Mouse (Mus musculus) lung, embryonic 16.5 days (tissue): ENCODE results near the gene Nde1. TPM values are rescaled to one million over a fixed set of nuclear protein-coding genes. Genes with fewer than 3 reads are reported as not detected.

Experiments used
- ATAC-seq: fragments of 200-750 bp; cut with Nextera tagmentation; 2 replicates; pipeline ENCODE4 v1.8.0; 2017; ENCODE audit warnings: low read depth, mild to moderate bottlenecking, moderate library complexity
- H3K27ac ChIP-seq: fragments of 300-500 bp; sonication (generic); 2 replicates; pipeline ENCODE4 v1.5.1; 2014; ENCODE audit warnings: mild to moderate bottlenecking, control low read depth, low read length
- H3K27me3 ChIP-seq: fragments of 300-500 bp; sonication (generic); 2 replicates; pipeline ENCODE4 v1.6.1; 2014; ENCODE audit warnings: low read depth, low read length, mixed read lengths; ENCODE audit not compliant: control insufficient read depth, insufficient read depth
- H3K36me3 ChIP-seq: fragments of 300-500 bp; sonication (generic); 2 replicates; pipeline ENCODE4 v1.6.1; 2014; ENCODE audit warnings: low read length; ENCODE audit not compliant: control insufficient read depth, insufficient read depth
- H3K4me1 ChIP-seq: fragments of 300-500 bp; sonication (generic); replicated peaks from 2 replicates; pipeline ENCODE4 v1.6.1; 2014; ENCODE audit warnings: low read length, mixed read lengths; ENCODE audit not compliant: control insufficient read depth, insufficient read depth
- H3K4me2 ChIP-seq: fragments of 300-500 bp; sonication (generic); 2 replicates; pipeline ENCODE4 v1.6.1; 2014; ENCODE audit warnings: low read depth, low read length, control low read depth
- H3K4me3 ChIP-seq: fragments of 300-500 bp; sonication (generic); 2 replicates; pipeline ENCODE4 v1.5.1; 2014; ENCODE audit warnings: mild to moderate bottlenecking, low read length, control low read depth
- H3K9ac ChIP-seq: fragments of 300-500 bp; sonication (generic); 2 replicates; pipeline ENCODE4 v1.6.1; 2014; ENCODE audit warnings: low read length, control low read depth
- H3K9me3 ChIP-seq: fragments of 300-500 bp; sonication (generic); 2 replicates; pipeline ENCODE4 v1.6.1; 2016; ENCODE audit warnings: low read length; ENCODE audit not compliant: control insufficient read depth
- WGBS: fragments of 180-500 bp; shearing (Covaris S2); extraction: QIAGEN DNeasy Blood & Tissue Kit; methylation state at CpG from one replicate; pipeline ENCODE4 v1.1.7; 2014; 5-methylcytosine and 5-hydroxymethylcytosine counted together
- polyA plus RNA-seq: library from polyadenylated mRNA; unstranded; fragments of >200 nt; fragmentation: Nextera tagmentation; extraction: Ambion mirVana; gene quantifications from 2 replicates; pipeline ENCODE4 v1.2.1, GENCODE M21; 2015

The Nde1 gene
- polyA plus RNA-seq, 1 experiment from 2014 or later, result 133 TPM

- Histone ChIP-seq H3K4me1 (no peaks in the 10 kb centered on the region), H3K4me3 (no peak overlapping the region), H3K9ac (no peak overlapping the region), H3K27ac (no peak overlapping the region), H3K9me3 (no peaks in the 10 kb centered on the region), H3K27me3 (no peaks in the 10 kb centered on the region), H3K4me2 (no peak overlapping the region), H3K36me3 (peaks cover 59% of the 10 kb centered on the region)
- WGBS, result 82% methylated on average over 5 of the region's 5 CpGs
- ATAC-seq, result no peak
Observed at GRCm38 (mm10) chr16:14182360-14182759, 19.3 kb downstream of the Nde1 start.

- Histone ChIP-seq H3K27me3 (no peaks in the 10 kb centered on the region), H3K9ac (no peak overlapping the region), H3K4me2 (no peak overlapping the region), H3K27ac (no peak overlapping the region), H3K4me3 (no peak overlapping the region), H3K9me3 (no peaks in the 10 kb centered on the region), H3K4me1 (no peaks in the 10 kb centered on the region), H3K36me3 (peaks cover 58% of the 10 kb centered on the region)
- no peak for ATAC-seq
- 53% methylated on average over 1 of the region's 1 CpGs for WGBS
Observed at GRCm38 (mm10) chr16:14183856-14184255, 20.8 kb downstream of the Nde1 start.

- peaks cover 70% of the 10 kb centered on the region for H3K36me3 ChIP-seq
- H3K27ac ChIP-seq, result no peak overlapping the region
- H3K9ac ChIP-seq, result no peak overlapping the region
- H3K9me3 ChIP-seq, result no peaks in the 10 kb centered on the region
- no peaks in the 10 kb centered on the region for H3K27me3 ChIP-seq
- ATAC-seq, result no peak
- 92% methylated on average over 5 of the region's 5 CpGs for WGBS
- no peak overlapping the region for H3K4me2 ChIP-seq
- H3K4me1 ChIP-seq, result no peaks in the 10 kb centered on the region
- H3K4me3 ChIP-seq, result no peak overlapping the region
Observed at GRCm38 (mm10) chr16:14185516-14185915, 22.4 kb downstream of the Nde1 start.

GRCm38 (mm10) chr16:14194164-14194950 is 31.3 kb downstream of the Nde1 start:
- no peaks in the 10 kb centered on the region for H3K27me3 ChIP-seq
- H3K4me1 ChIP-seq, result no peaks in the 10 kb centered on the region
- no peak overlapping the region for H3K27ac ChIP-seq
- H3K36me3 ChIP-seq, result peaks cover 30% of the 10 kb centered on the region
- no peaks in the 10 kb centered on the region for H3K9me3 ChIP-seq
- no peak for ATAC-seq
- no peak overlapping the region for H3K9ac ChIP-seq
- H3K4me3 ChIP-seq, result no peak overlapping the region
- no peak overlapping the region for H3K4me2 ChIP-seq
- 61% methylated on average over 9 of the region's 9 CpGs for WGBS

- Histone ChIP-seq H3K4me3 (no peak overlapping the region), H3K27me3 (no peaks in the 10 kb centered on the region), H3K4me1 (no peaks in the 10 kb centered on the region), H3K4me2 (no peak overlapping the region), H3K9me3 (no peaks in the 10 kb centered on the region), H3K36me3 (peaks cover 20% of the 10 kb centered on the region), H3K27ac (no peak overlapping the region), H3K9ac (no peak overlapping the region)
- ATAC-seq, result no peak
- WGBS, result 29% methylated on average over 1 of the region's 1 CpGs
Observed at GRCm38 (mm10) chr16:14195427-14195826, 32.4 kb downstream of the Nde1 start.

- H3K36me3 ChIP-seq, result no peaks in the 10 kb centered on the region
- no peak overlapping the region for H3K4me2 ChIP-seq
- ATAC-seq, result no peak
- no peaks in the 10 kb centered on the region for H3K4me1 ChIP-seq
- no peaks in the 10 kb centered on the region for H3K9me3 ChIP-seq
- no peak overlapping the region for H3K9ac ChIP-seq
- H3K27me3 ChIP-seq, result no peaks in the 10 kb centered on the region
- 71% methylated on average over 4 of the region's 4 CpGs for WGBS
- no peak overlapping the region for H3K27ac ChIP-seq
- no peak overlapping the region for H3K4me3 ChIP-seq
Observed at GRCm38 (mm10) chr16:14198798-14199197, 35.7 kb downstream of the Nde1 start.

GRCm38 (mm10) chr16:14215156-14215555 is 52.1 kb downstream of the Nde1 start:
- ATAC-seq, result no peak
- WGBS, result 80% methylated on average over 3 of the region's 3 CpGs
- Histone ChIP-seq H3K4me1 (no peaks in the 10 kb centered on the region), H3K27ac (no peak overlapping the region), H3K36me3 (no peaks in the 10 kb centered on the region), H3K9ac (no peak overlapping the region), H3K27me3 (no peaks in the 10 kb centered on the region), H3K9me3 (no peaks in the 10 kb centered on the region), H3K4me2 (no peak overlapping the region), H3K4me3 (no peak overlapping the region)

- no peak overlapping the region for H3K4me3 ChIP-seq
- peak; percentile 67 for ATAC-seq
- H3K4me2 ChIP-seq, result no peak overlapping the region
- H3K27me3 ChIP-seq, result no peaks in the 10 kb centered on the region
- H3K4me1 ChIP-seq, result peaks cover 4% of the 10 kb centered on the region; the same call in 1 of the 2 replicates
- no peak overlapping the region for H3K27ac ChIP-seq
- H3K36me3 ChIP-seq, result no peaks in the 10 kb centered on the region
- H3K9me3 ChIP-seq, result no peaks in the 10 kb centered on the region
- WGBS, result 18% methylated on average over 6 of the region's 6 CpGs
- no peak overlapping the region for H3K9ac ChIP-seq
Observed at GRCm38 (mm10) chr16:14237100-14237723, 74.1 kb downstream of the Nde1 start.

GRCm38 (mm10) chr16:14242059-14242458 is 79.0 kb downstream of the Nde1 start:
- Histone ChIP-seq H3K27me3 (no peaks in the 10 kb centered on the region), H3K9ac (no peak overlapping the region), H3K4me3 (no peak overlapping the region), H3K4me1 (peaks cover 7% of the 10 kb centered on the region; the same call in 1 of the 2 replicates), H3K9me3 (no peaks in the 10 kb centered on the region), H3K36me3 (no peaks in the 10 kb centered on the region), H3K4me2 (no peak overlapping the region), H3K27ac (no peak overlapping the region)
- 32% methylated on average over 3 of the region's 3 CpGs for WGBS
- peak; percentile 17; the same call in 1 of the 2 replicates for ATAC-seq
